1 mouse cellular context compared by ENCODE assay signal in genomic region chr8:84126742-84127141, GRCm38 (mm10).
TF ChIP-seq lines count a peak whose summit lies in the region.

No protein-coding gene starts in this region.

TF ChIP-seq in CH12.LX, 34 proteins besides CTCF, POLR2A, EP300 and RAD21:
- TF ChIP-seq CHD2 (IDR thresholded peaks at IDR 0.05; ENCODE audit: low read length), result peak; percentile 57; the same call in 1 of the 2 replicates
- TF ChIP-seq UBTF (IDR thresholded peaks at IDR 0.05; ENCODE audit: low read depth, low read length), result no peak
